ENCODE assay signal across 24 mouse cellular contexts in genomic region chr9:57225780-57226627, GRCm38 (mm10). TPM values are rescaled to one million over a fixed set of nuclear protein-coding genes. Genes with fewer than 3 reads are reported as not detected.
DNase-seq lines count a peak whose midpoint lies in the region; ATAC-seq and TF ChIP-seq lines count a peak whose summit lies in the region.
"Had no signal": no experiment of that assay in that cellular context is flagged by ENCODE, and none has a peak within 500 bp of the region (broad histone marks: within the 10 kb centered on the region; RNA-seq: fewer than 3 reads in every experiment).

No protein-coding gene starts in this region.

- no peak overlapping the region for H3K4me2 ChIP-seq in liver, embryonic 16.5 days (ENCODE audit: low read depth, low read length)
- H3K4me2 ChIP-seq: hindbrain, embryonic 14.5 days; midbrain, embryonic 11.5 days had no signal

- ATAC-seq in liver, embryonic 16.5 days (ENCODE audit: low read depth): peak; percentile 65
- ATAC-seq: forebrain, postnatal 0 days; intestine, embryonic 16.5 days had no signal

- no peaks in the 10 kb centered on the region for H3K79me2 ChIP-seq in MEL (ENCODE audit: control insufficient read depth, insufficient read depth, low read length, poor library complexity)

- H3K4me1 ChIP-seq in kidney, adult 2 months (ENCODE audit: control insufficient read depth, insufficient read depth, low read length): peaks cover 20% of the 10 kb centered on the region
- H3K4me1 ChIP-seq in MEL (ENCODE audit: control insufficient read depth in 1 of 2, insufficient read depth in 2 of 2, low read length in 2 of 2): peaks cover 26 to 46% of the 10 kb centered on the region in 2 experiments
- H3K4me1 ChIP-seq in liver, embryonic 16.5 days (ENCODE audit: control insufficient read depth, low read depth, low read length): peaks cover 7% of the 10 kb centered on the region

- peak; percentile 59 for DNase-seq in kidney, adult 2 months
- no peak for DNase-seq in kidney, adult 8-10 months
- DNase-seq in MEL (ENCODE audit: low read depth, low spot score): peak; percentile 98
- DNase-seq in c-Kit-positive CD71-positive TER-119-positive erythroid progenitor cells, embryonic 14.5 days (ENCODE audit: low spot score): peak; percentile 42
- DNase-seq in layer of hippocampus, adult 18-20 months (ENCODE audit: low spot score in 2 of 2): no peak
- no peak for DNase-seq in thymus, postnatal 0 days (ENCODE audit: low spot score)
- no peak for DNase-seq in thymus, postnatal 10 days (ENCODE audit: low spot score in 2 of 2)
- DNase-seq: cerebellum, adult 11-12 months; forebrain, postnatal 0 days; heart, adult 2 months; heart, postnatal 10 days; lung, adult 18-20 months; right cerebral cortex, postnatal 25 days; thymus, adult 2 months had no signal

- WGBS in kidney, adult 2 months: 51% methylated on average over 13 of the region's 13 CpGs
- 44% methylated on average over 13 of the region's 13 CpGs for WGBS in liver, embryonic 16.5 days (ENCODE audit: insufficient replicate concordance)

- no peak for TF ChIP-seq CTCF in kidney, adult 2 months (conservative IDR thresholded peaks at IDR 0.05; ENCODE audit: insufficient read depth, insufficient read length, low read depth, low read length)
- no peak for TF ChIP-seq CTCF in MEL (IDR thresholded peaks at IDR 0.05 in 2 of 3, conservative IDR thresholded peaks at IDR 0.05 in 1 of 3; ENCODE audit: control insufficient read depth in 1 of 3, insufficient read depth in 1 of 3, low read depth in 2 of 3, low read length in 3 of 3, poor library complexity in 1 of 3, severe bottlenecking in 1 of 3)

- TF ChIP-seq POLR2A in kidney, adult 2 months (IDR thresholded peaks at IDR 0.05; ENCODE audit: low read depth, low read length): no peak
- TF ChIP-seq POLR2A in MEL (IDR thresholded peaks at IDR 0.05; ENCODE audit: control insufficient read depth in 1 of 2, insufficient read depth in 1 of 2, low read depth in 1 of 2, low read length in 2 of 2, poor library complexity in 1 of 2): no peak; a peak in 3 of 4 replicates

- TF ChIP-seq EP300 in MEL (IDR thresholded peaks at IDR 0.05; ENCODE audit: low read depth in 1 of 2, low read length in 2 of 2): peak; percentile 99

- no peaks in the 10 kb centered on the region for H3K9me3 ChIP-seq in MEL (replicated peaks; ENCODE audit: insufficient read depth, low read length)
- H3K9me3 ChIP-seq in liver, embryonic 16.5 days (replicated peaks; ENCODE audit: control insufficient read depth, low read length): no peaks in the 10 kb centered on the region

- no peak overlapping the region for H3K4me3 ChIP-seq in kidney, adult 2 months (ENCODE audit: insufficient read depth, low read depth, low read length)
- H3K4me3 ChIP-seq in MEL (ENCODE audit: control insufficient read depth in 1 of 2, insufficient read depth in 1 of 2, low read depth in 2 of 2, low read length in 2 of 2): peak overlapping the region; percentile 25 to 33
- H3K4me3 ChIP-seq in liver, embryonic 16.5 days (ENCODE audit: low read depth, low read length): no peak overlapping the region
- H3K4me3 ChIP-seq: heart, adult 2 months had no signal

- H3K27me3 ChIP-seq in kidney, adult 2 months (replicated peaks; ENCODE audit: control insufficient read depth, insufficient read depth, low read length): no peaks in the 10 kb centered on the region
- H3K27me3 ChIP-seq in MEL (ENCODE audit: control insufficient read depth in 1 of 2, insufficient read depth in 2 of 2, low read length in 2 of 2): no peaks in the 10 kb centered on the region
- no peaks in the 10 kb centered on the region for H3K27me3 ChIP-seq in liver, embryonic 16.5 days (ENCODE audit: control insufficient read depth, insufficient read depth, low read depth, low read length)

- TF ChIP-seq RAD21 in MEL (IDR thresholded peaks at IDR 0.05; ENCODE audit: low read depth, low read length): no peak

- peak overlapping the region; percentile 62 for H3K9ac ChIP-seq in MEL (ENCODE audit: control insufficient read depth, low read depth, low read length, poor library complexity, severe bottlenecking)
- no peak overlapping the region for H3K9ac ChIP-seq in liver, embryonic 16.5 days (ENCODE audit: low read depth, low read length)
- H3K9ac ChIP-seq: forebrain, postnatal 0 days; hindbrain, embryonic 14.5 days had no signal

- H3K36me3 ChIP-seq in kidney, adult 2 months (ENCODE audit: control insufficient read depth, insufficient read depth, low read length): no peaks in the 10 kb centered on the region
- peaks cover 0 to 42% of the 10 kb centered on the region in 2 experiments; a peak in 2 of 4 replicates for H3K36me3 ChIP-seq in MEL (ENCODE audit: control insufficient read depth in 1 of 2, insufficient read depth in 2 of 2, low read length in 2 of 2)
- H3K36me3 ChIP-seq in liver, embryonic 16.5 days (ENCODE audit: control insufficient read depth, insufficient read depth): no peaks in the 10 kb centered on the region

- peak overlapping the region; percentile 14; the same call in 1 of the 2 replicates for H3K27ac ChIP-seq in kidney, adult 2 months (ENCODE audit: insufficient read depth, low read depth, low read length)
- H3K27ac ChIP-seq in MEL (ENCODE audit: control insufficient read depth, low read depth, low read length): peak overlapping the region; percentile 96
- no peak overlapping the region for H3K27ac ChIP-seq in liver, embryonic 16.5 days (ENCODE audit: low read length)
- H3K27ac ChIP-seq: heart, adult 2 months; hindbrain, embryonic 14.5 days had no signal

TF ChIP-seq in MEL, 35 proteins besides CTCF, POLR2A, EP300 and RAD21 (continues in another document):
- no peak for TF ChIP-seq SMC3 (IDR thresholded peaks at IDR 0.05; ENCODE audit: low read depth, low read length)
- TF ChIP-seq JUND (IDR thresholded peaks at IDR 0.05; ENCODE audit: low read depth, low read length): peak; percentile 82
- peak; percentile 12; the same call in 1 of the 2 replicates for TF ChIP-seq CHD2 (IDR thresholded peaks at IDR 0.05; ENCODE audit: low read length)
- no peak for TF ChIP-seq GABPA (IDR thresholded peaks at IDR 0.05; ENCODE audit: low read depth, low read length)
- no peak for TF ChIP-seq USF2 (IDR thresholded peaks at IDR 0.05; ENCODE audit: borderline replicate concordance in 1 of 2, insufficient read depth in 1 of 2, low read depth in 1 of 2, low read length in 2 of 2)
- no peak for TF ChIP-seq ELF1 (IDR thresholded peaks at IDR 0.05; ENCODE audit: low read depth, low read length)
- no peak for TF ChIP-seq MXI1 (IDR thresholded peaks at IDR 0.05; ENCODE audit: low read depth, low read length)
- no peak for TF ChIP-seq POLR2AphosphoS5 (IDR thresholded peaks at IDR 0.05; ENCODE audit: borderline replicate concordance, low read depth, low read length)
- TF ChIP-seq TCF12 (IDR thresholded peaks at IDR 0.05; ENCODE audit: low read depth, low read length): peak; percentile 98
- TF ChIP-seq KAT2A (conservative IDR thresholded peaks at IDR 0.05; ENCODE audit: low read depth, low read length): peak; percentile 60
- TF ChIP-seq MAZ (IDR thresholded peaks at IDR 0.05; ENCODE audit: low read depth, low read length): peak; percentile 53; the same call in 1 of the 2 replicates
- peak; percentile 55 for TF ChIP-seq NELFE (IDR thresholded peaks at IDR 0.05; ENCODE audit: low read depth, low read length)
- TF ChIP-seq TAL1 (IDR thresholded peaks at IDR 0.05; ENCODE audit: low read length): peak; percentile 97
- TF ChIP-seq ZKSCAN1 (IDR thresholded peaks at IDR 0.05; ENCODE audit: low read depth, low read length): no peak
- peak; percentile 16; the same call in 1 of the 2 replicates for TF ChIP-seq MAX (IDR thresholded peaks at IDR 0.05; ENCODE audit: low read length)
- TF ChIP-seq ETS1 (IDR thresholded peaks at IDR 0.05; ENCODE audit: low read depth, low read length): peak; percentile 95
- TF ChIP-seq RCOR1 (IDR thresholded peaks at IDR 0.05; ENCODE audit: low read depth, low read length): peak; percentile 11
- peak; percentile 16; the same call in 1 of the 2 replicates for TF ChIP-seq BHLHE40 (IDR thresholded peaks at IDR 0.05; ENCODE audit: borderline replicate concordance, low read depth, low read length)
- peak; percentile 100 for TF ChIP-seq MYB (IDR thresholded peaks at IDR 0.05; ENCODE audit: low read depth, low read length)
- TF ChIP-seq CHD1 (IDR thresholded peaks at IDR 0.05; ENCODE audit: low read depth, low read length): no peak
- no peak for TF ChIP-seq MAFK (IDR thresholded peaks at IDR 0.05; ENCODE audit: borderline replicate concordance, low read depth, low read length)
- TF ChIP-seq TBP (IDR thresholded peaks at IDR 0.05; ENCODE audit: low read depth, low read length): peak; percentile 77
- no peak; the same call in 1 of the 2 replicates for TF ChIP-seq ZC3H11A (IDR thresholded peaks at IDR 0.05; ENCODE audit: low read depth, low read length)
- TF ChIP-seq ZNF384 (IDR thresholded peaks at IDR 0.05; ENCODE audit: low read depth, low read length): no peak
- no peak for TF ChIP-seq MEF2A (IDR thresholded peaks at IDR 0.05; ENCODE audit: extremely low read depth, insufficient replicate concordance, low read depth, low read length, poor library complexity, severe bottlenecking)
- TF ChIP-seq GATA1 (IDR thresholded peaks at IDR 0.05; ENCODE audit: low read depth, low read length): peak; percentile 99
- TF ChIP-seq USF1 (IDR thresholded peaks at IDR 0.05; ENCODE audit: low read depth, low read length): no peak; the same call in 1 of the 2 replicates
- peak; percentile 97 for TF ChIP-seq SIN3A (IDR thresholded peaks at IDR 0.05; ENCODE audit: low read length)

RNA-seq across cellular contexts. Expression of gene Trcg1, which starts 10.4 kb away (rescaled TPM):
- polyA plus RNA-seq in kidney, adult 2 months (2012; rRNA removed): not detected in 2 replicates
- not detected in 2 replicates for total RNA-seq in MEL (2012; rRNA removed)
- polyA plus RNA-seq in MEL (2012; ENCODE audit: insufficient read depth in 1 of 2, insufficient read length in 2 of 2, low read depth in 1 of 2, low replicate concordance in 2 of 2, missing spikeins in 1 of 2): not detected
- not detected in 2 replicates for polyA plus RNA-seq in liver, embryonic 16.5 days (2015; fragmentation: Nextera tagmentation; extraction: Ambion mirVana)
- not detected for total RNA-seq in layer of hippocampus, adult 18-20 months (2021)
- 0.04 TPM in 1 of 2 replicates, not detected in the other for polyA plus RNA-seq in thymus, postnatal 0 days (2015; fragmentation: Nextera tagmentation; extraction: Ambion mirVana)
- total RNA-seq: forebrain, postnatal 0 days; gastrocnemius, adult 8-10 months; heart, adult 2 months; heart, postnatal 10 days; layer of hippocampus, postnatal 25 days; left cerebral cortex, postnatal 36 days had no signal
- polyA plus RNA-seq: embryonic facial prominence, embryonic 11.5 days; forebrain, postnatal 0 days; heart, adult 2 months; hindbrain, embryonic 14.5 days; intestine, embryonic 16.5 days; large intestine, adult 2 months; midbrain, embryonic 11.5 days; neural tube, embryonic 14.5 days had no signal

RNA-seq across cellular contexts. Expression of gene 1700017B05Rik, which starts 36.4 kb away (rescaled TPM):
- polyA plus RNA-seq in kidney, adult 2 months (2012; rRNA removed): 9.5 TPM in 2 replicates
- total RNA-seq in MEL (2012; rRNA removed): 52.7 and 55.7 TPM in 2 replicates
- 10 to 100 TPM in 1 of 2 experiments, not detected in 1; 76.5 TPM for polyA plus RNA-seq in MEL (2012; ENCODE audit: insufficient read depth in 1 of 2, insufficient read length in 2 of 2, low read depth in 1 of 2, low replicate concordance in 2 of 2, missing spikeins in 1 of 2)
- polyA plus RNA-seq in liver, embryonic 16.5 days (2015; fragmentation: Nextera tagmentation; extraction: Ambion mirVana): 14.1 and 16.9 TPM in 2 replicates
- total RNA-seq in layer of hippocampus, adult 18-20 months (2021): 10 to 100 TPM; 30.6 to 32.1 TPM
- polyA plus RNA-seq in thymus, postnatal 0 days (2015; fragmentation: Nextera tagmentation; extraction: Ambion mirVana): 29.3 and 30.0 TPM in 2 replicates

Comparison
In these comparisons a context has a peak if more than half of its experiments do, and no peak if none do; other contexts are left out.
1. DNase-seq: peak in kidney, adult 2 months (single experiment), MEL (single experiment) and c-Kit-positive CD71-positive TER-119-positive erythroid progenitor cells, embryonic 14.5 days (single experiment); none in kidney, adult 8-10 months (0 of 2), layer of hippocampus, adult 18-20 months (0 of 2), thymus, postnatal 0 days (single experiment) and thymus, postnatal 10 days (0 of 2).
2. H3K4me3 ChIP-seq: peak in MEL (2 of 2); none in kidney, adult 2 months (single experiment) and liver, embryonic 16.5 days (single experiment).